Mouse (Mus musculus): ENCODE measurements around the gene Hist1h2ao.
"Not testable (repeated sequence)": the region's sequence is repeated elsewhere in the genome, so short reads cannot be mapped to it uniquely, and the experiment has no call there.

Gene Hist1h2ao

DNA sequence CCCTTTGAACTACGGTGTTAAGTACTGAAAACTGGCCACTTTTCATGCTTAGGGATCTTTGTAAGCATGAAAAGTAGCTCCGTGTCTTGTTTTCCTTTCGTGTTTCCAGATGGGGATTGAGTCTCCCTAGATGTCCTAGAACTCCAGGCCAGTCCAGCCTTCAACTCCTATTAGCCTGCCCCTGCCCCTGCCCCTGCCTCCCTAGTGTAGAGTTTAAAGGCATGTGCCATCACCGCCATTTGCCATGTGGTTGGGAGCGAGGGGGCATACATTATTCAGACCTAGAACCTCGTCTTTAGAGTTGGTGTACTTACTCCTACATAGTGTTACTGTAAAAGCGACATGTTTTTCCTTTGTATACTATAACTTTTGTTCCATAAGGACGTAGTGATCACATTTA is 809 bp downstream of the Hist1h2ao start:
- DNase-seq (ENCODE audit: low read depth in 1 of 2, low spot score in 2 of 2): not testable (repeated sequence)

DNA sequence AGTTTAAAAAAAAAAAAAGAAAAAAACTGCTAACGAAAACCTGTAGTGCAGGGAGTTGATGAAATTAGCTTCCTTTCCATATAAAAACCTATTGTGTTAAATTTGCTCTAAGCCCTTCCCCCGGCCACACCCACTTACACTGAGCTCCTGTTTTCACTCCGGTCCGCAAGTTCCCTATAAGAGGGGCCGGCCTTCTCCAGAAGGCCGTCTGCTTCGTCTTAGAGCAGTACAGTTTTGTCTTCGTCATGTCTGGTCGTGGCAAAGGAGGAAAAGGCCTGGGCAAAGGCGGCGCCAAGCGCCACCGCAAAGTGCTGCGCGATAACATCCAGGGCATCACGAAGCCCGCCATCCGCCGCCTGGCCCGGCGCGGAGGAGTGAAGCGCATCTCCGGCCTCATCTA is 1.3 kb downstream of the Hist1h2ao start, which contains the start of gene Hist1h4m:
Gene Hist1h4m (plus strand): TSS at position 208 of the 400 bp plus-strand sequence.
- peak in 1 of 2 experiments; percentile 21 for DNase-seq (ENCODE audit: low read depth in 1 of 2, low spot score in 2 of 2)

DNA sequence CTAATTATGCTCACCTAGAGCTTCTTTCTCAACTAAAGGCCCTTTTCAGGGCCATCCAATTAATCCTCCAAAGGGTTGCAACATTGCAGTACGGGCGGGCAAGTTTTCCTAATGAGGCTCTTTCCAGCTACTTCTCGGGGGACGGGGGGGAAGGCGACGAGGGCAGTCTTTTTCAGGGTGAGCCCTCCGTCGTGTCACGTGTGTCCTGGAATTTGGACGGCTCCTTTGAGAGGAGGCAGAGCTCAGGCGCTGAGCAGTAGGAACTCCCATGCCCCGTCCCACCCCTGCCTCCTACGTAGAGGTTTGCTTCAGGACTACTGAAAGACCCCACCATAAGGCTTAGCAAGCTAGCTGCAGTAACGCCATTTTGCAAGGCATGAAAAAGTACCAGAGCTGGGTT is 1.8 kb downstream of the Hist1h2ao start:
- not testable (repeated sequence) for DNase-seq (ENCODE audit: low read depth in 1 of 2, low spot score in 2 of 2)

DNA sequence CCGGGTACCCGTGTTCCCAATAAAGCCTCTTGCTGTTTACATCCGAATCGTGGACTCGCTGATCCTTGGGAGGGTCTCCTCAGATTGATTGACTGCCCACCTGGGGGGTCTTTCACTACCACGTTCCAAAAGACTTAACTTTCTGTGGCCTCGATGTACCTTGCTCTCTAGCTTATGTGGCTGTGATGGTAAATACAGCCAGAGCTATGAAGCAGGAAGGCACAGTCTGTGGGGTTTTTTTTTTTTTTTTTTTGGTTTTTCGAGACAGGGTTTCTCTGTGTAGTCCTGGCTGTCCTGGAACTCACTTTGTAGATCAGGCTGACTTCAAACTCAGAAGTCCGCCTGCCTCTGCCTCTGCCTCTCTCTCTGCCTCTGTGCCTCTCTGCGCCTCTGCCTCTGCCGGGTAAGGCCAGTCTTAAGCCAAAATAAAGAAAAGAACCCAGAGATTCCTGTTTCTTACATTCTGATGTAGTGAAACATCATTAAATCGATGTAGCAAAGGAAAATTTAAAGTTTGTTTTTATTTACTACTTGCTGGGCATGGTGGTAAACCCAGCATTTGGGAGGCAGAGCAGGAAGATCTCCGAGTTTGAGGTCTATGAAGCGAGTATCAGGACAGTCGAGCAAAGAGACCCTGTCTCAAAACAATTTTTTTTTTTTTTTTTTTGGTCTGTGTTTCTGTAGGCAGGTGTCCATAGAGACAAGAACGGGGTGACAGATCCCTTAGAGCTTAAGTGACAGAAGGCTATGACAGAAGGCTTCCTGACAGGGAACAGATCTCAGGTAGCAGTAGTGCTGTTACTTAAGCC is 10.0 kb downstream of the Hist1h2ao start:
- DNase-seq (ENCODE audit: low read depth in 1 of 2, low spot score in 2 of 2): not testable (repeated sequence)

DNA sequence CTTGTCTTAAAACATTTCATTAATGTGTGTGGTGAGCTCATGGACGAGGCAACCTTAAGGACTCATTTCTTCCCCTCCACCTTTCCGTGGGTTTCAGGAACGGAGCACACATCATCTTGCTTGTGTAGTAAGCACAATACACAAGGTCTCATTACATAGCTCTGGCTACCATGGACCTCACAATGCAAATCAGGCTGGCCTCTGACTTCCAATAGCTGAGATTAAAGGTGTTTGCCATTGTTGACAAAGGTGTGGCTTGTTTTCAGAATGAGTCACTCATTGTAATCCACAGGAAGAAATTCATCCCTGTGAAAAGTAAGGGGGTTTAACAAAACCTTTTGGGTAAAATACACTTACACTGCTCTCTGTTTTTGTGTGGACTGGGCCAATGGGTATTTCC is 18.2 kb downstream of the Hist1h2ao start:
- no peak for DNase-seq (ENCODE audit: low read depth in 1 of 2, low spot score in 2 of 2)

DNA sequence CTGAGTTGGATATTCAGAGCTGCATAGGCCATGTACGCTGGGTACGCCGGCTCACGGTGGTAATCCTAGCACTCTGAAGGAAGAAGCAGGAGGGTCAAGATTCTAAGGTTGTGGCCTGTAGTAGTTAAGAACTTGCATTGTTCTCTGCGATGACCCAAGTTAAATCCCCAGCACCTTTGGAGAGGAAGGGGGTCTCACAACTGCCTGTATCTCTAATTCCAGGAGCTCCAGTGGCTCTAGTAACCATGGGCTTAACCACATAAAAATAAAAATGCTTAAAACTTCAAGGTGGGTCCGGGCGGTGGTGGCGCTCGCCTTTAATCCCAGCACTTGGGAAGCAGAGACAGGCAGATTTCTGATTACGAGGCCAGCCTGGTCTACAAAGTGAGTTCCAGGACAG is 20.1 kb downstream of the Hist1h2ao start:
- DNase-seq (ENCODE audit: low read depth in 1 of 2, low spot score in 2 of 2): no peak

DNA sequence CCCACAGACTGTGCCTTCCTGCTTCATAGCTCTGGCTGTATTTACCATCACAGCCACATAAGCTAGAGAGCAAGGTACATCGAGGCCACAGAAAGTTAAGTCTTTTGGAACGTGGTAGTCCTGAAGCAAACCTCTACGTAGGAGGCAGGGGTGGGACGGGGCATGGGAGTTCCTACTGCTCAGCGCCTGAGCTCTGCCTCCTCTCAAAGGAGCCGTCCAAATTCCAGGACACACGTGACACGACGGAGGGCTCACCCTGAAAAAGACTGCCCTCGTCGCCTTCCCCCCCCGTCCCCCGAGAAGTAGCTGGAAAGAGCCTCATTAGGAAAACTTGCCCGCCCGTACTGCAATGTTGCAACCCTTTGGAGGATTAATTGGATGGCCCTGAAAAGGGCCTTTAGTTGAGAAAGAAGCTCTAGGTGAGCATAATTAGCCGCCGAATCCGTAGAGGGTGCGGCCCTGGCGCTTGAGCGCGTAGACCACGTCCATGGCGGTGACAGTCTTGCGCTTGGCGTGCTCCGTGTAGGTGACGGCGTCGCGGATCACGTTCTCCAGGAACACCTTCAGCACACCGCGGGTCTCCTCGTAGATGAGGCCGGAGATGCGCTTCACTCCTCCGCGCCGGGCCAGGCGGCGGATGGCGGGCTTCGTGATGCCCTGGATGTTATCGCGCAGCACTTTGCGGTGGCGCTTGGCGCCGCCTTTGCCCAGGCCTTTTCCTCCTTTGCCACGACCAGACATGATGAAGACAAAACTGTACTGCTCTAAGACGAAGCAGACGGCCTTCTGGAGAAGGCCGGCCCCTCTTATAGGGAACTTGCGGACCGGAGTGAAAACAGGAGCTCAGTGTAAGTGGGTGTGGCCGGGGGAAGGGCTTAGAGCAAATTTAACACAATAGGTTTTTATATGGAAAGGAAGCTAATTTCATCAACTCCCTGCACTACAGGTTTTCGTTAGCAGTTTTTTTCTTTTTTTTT is 21.4 kb downstream of the Hist1h2ao start, which contains the start of gene Hist1h4n:
Gene Hist1h4n (minus strand): TSS at position 779 of the 977 bp plus-strand sequence.
- DNase-seq (ENCODE audit: low read depth in 1 of 2, low spot score in 2 of 2): not testable (repeated sequence)

DNA sequence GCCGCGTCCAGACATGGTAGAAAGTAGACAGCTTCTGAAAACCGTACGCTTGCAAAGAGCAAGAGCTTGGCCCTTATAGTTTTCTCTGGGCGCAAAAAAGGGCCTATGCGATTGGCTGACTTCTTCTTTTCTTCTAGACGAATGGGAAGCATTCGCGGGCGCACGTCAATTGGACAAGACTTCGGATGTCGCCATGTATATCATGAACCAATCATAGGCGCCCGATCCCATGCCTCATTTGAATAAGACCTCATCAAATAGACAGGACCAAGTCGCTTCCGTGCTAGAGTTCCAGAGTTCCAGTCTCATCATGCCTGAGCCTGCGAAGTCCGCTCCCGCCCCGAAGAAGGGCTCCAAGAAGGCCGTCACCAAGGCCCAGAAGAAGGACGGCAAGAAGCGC is 23.2 kb downstream of the Hist1h2ao start, which contains the start of the genes Hist1h2ap and Hist1h2br:
Gene Hist1h2ap (minus strand): TSS at position 47 of the 400 bp plus-strand sequence.
Gene Hist1h2br (plus strand): TSS at position 283 of the 400 bp plus-strand sequence.
- DNase-seq (ENCODE audit: low read depth in 1 of 2, low spot score in 2 of 2): not testable (repeated sequence)

DNA sequence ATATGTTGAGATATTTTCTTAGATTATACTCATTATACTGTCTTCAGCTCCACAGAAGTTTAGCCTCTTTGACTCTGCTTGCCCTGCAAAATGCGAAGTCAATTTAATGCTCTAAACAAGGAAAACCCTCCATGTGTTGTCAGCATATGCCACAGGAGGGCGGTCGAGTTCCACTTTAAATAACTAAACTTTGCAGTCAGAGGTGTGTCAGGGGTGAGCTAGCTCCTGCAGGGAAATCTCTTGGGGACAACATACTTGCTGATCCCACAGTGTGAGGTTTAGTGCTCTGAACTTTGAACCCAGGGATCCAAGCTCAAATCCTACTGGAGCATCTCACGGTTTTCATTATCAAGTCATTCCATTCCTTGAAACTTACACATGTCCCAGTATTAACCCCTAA is 30.2 kb downstream of the Hist1h2ao start:
- DNase-seq (ENCODE audit: low read depth in 1 of 2, low spot score in 2 of 2): not testable (repeated sequence)

DNA sequence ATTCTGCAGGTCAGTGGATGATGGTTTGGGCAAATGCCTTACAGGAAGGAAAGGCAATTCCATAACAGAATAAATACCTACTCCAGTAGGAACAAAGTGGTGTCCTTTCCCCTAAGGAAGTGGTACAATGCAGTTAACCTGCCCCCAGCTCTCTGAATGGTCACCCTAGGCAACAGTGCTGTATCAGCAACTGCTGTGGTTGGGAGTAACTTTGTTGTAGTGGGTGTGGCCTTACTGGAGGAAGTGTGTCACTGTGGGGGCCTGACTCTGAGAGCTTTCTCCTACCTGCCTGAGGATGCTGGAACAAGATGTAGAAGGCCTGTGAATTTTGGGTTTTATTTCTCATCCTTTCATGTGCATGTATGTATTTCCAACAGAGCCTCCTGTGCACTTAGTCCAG is 36.1 kb downstream of the Hist1h2ao start:
- DNase-seq (ENCODE audit: low read depth in 1 of 2, low spot score in 2 of 2): not testable (repeated sequence)

DNA sequence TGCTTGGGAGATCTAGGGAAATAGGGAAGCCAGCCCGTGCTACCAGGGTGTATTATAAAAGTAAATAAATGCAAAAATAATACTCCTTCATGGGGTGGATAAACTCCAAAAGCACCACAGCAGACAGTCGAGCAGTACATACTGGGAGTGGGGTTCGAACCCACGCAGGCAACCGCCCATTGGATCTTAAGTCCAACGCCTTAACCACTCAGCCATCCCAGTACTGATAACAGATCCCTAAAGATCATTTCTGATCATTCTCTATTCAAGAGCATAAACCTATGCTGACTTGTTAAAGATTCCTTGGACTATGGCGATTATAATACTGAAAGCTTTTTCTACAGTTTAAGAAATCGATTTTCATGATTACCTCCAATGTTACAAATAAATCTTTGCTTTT is 37.6 kb downstream of the Hist1h2ao start:
- no peak for DNase-seq (ENCODE audit: low read depth in 1 of 2, low spot score in 2 of 2)

DNA sequence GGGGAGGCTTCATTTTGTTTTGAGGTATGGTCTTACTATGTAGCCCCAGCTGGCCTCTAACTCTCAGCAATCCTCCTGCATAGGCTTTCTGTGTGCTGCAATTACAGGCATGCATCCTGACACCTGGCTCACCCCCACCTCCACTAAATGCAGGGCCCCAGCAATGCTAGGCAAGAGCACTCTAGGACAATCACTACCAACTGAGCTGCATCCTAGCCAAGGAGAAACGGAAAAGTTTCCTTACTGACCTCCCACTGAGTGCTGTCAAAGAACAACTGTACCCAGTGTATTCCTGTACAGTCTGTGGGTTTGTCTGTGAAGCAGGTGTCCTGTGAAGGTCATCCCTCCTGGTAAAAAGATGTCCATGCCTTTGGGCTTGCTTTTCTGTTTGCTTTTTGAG is 40.4 kb downstream of the Hist1h2ao start:
- DNase-seq (ENCODE audit: low read depth in 1 of 2, low spot score in 2 of 2): not testable (repeated sequence)

DNA sequence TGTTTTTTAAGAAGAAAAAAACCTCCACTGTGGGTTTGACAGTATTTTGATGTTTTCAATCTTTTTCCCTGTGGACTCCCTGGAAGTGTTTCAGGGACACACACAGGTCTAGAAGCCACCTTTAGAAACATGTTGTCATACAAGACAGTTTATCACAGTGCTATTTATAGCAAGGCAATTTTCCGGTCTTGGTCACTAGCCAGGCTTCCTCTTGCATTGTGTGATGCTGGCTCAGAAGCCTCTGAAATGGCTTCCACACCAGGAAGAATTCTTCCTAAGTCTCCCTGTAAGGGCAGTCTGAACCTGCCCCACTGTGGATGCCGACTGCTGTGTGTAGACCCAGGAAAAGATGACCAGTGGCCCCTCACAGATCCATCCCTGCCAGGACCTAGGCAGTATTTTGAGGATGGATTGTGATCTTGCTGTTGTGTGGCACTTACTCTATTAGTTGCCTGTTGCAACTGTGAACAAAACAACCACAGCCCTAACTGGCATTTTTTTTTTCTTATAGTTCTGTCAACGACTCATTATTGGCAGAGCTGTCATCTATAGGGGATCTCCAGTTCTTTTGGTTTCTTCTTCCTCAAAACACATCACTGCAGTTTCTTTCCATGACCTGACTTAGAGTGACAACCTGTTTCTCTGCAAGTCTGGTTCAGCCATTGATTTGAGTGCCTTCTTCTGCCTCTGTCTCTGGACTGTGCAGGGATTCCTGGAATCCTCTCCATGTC is 42.1 kb downstream of the Hist1h2ao start:
- DNase-seq (ENCODE audit: low read depth in 1 of 2, low spot score in 2 of 2): no peak

DNA sequence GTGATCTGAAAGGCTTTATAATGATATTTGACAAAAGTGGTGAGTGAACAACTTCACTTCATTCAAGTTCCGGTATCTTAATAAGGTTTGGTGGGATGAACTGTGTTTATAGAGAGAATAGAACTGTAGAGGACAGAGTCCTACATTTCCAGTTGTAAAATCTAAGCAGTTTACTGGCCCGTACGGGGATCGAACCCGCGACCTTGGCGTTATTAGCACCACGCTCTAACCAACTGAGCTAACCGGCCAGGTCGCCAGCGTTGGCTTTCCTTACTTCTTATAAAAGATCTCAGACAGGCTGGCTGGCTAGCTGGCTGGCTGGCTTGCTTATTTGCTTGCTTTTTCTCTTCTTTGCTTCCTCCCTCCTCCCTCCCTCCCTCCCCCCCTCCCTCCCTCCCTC is 44.9 kb downstream of the Hist1h2ao start:
- DNase-seq (ENCODE audit: low read depth in 1 of 2, low spot score in 2 of 2): peak; percentile 45 to 72

DNA sequence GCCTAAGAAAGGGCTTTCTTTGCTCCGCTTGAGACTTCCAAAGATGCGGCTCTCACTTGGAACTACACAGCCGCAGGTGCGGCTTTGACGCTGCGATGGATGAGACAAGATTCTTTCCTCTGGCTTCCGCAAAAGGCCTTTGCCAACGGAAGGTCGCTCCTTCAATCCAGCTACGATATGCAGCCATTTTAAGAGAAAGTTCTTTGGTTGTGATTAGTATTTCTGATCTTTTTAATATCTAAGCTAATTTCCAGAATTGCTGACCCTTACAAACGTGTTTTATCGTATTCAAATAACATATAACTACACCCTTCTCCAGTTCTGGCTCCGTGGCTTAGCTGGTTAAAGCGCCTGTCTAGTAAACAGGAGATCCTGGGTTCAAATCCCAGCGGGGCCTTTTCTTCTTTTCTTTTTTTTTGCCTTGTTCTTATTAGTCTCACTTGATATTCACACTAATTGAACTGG is 45.5 kb downstream of the Hist1h2ao start:
- DNase-seq (ENCODE audit: low read depth in 1 of 2, low spot score in 2 of 2): no peak
